Mouse (Mus musculus): ENCODE results near the gene Cs.
A peak's percentile ranks its signal among the peaks of the same experiment; 100 is the strongest.
"Not testable (repeated sequence)": the region's sequence is repeated elsewhere in the genome, so short reads cannot be mapped to it uniquely, and the experiment has no call there.

Gene Cs

GRCm38 (mm10) chr10:128337306-128338181 is at the start of gene Cs:
Gene Cs, plus strand, starts transcription at chr10:128337734.
- DNase-seq (ENCODE audit: low spot score) = peak; percentile 99

DNA sequence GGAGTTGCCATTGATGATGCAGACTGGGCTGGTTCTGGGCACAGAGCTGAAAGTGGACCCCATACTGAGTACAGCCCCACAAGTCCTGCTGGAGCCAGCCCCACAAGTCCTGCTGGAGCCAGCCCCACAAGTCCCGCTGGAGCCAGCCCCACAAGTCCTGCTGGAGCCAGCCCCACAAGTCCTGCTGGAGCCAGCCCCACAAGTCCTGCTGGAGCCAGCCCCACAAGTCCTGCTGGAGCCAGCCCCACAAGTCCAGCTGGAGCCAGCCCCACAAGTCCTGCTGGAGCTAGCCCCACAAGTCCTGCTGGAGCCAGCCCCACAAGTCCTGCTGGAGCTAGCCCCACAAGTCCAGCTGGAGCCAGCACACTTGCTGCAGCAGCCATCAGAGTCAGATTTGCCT is 46.9 kb upstream of the Cs start:
- not testable (repeated sequence) for DNase-seq (ENCODE audit: low spot score)

GRCm38 (mm10) chr10:128296370-128297090 is 41.0 kb upstream of the Cs start:
- no peak for DNase-seq (ENCODE audit: low spot score)

- DNase-seq (ENCODE audit: low spot score) = no peak
Observed at GRCm38 (mm10) chr10:128297221-128297620, 40.3 kb upstream of the Cs start.

DNA sequence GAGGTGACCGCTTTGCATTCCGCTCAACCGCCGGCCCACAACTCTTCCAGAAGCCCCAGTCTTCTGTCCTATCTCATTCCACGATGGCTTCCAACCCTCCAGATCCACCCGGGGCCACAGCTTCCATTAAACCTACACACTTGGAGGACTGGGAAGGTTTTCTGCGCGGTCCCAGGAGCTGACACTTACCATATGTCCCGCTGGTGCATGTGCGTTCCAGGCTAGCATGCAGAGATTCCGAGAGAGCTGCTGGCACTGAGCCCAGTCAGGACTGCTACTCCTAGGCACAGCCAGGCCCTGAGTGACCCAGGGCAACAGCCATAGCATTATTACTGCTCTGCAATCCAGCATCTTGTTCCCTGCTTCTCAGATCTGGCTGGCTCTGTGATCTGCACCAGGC is 39.9 kb upstream of the Cs start:
- DNase-seq (ENCODE audit: low spot score) = no peak

GRCm38 (mm10) chr10:128298243-128298642 is 39.3 kb upstream of the Cs start:
- DNase-seq (ENCODE audit: low spot score) = no peak

DNA sequence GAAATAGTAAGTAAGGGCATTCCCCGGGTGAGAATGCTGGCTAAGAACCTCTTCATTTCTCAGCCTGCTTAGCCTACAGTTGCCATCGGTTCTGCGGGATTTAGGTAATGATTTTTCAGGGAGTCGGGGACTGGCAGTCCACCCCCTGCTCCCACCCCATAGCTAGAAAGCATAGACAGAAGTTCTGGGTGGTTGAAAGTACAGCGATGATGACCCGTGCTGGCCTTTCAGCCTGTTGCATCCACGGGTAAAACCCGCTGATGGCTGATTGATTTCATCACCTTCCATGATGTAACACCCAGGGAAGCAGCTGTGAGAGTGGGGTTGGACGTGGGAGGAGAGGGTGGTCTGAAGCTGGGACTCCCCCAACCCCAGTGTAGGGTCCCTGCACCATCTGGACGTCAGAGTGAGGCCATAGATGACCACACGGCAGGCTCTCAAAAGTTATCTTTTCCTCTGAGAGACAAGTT is 38.8 kb upstream of the Cs start, which contains the start of gene Il23a:
Il23a (minus strand) TSS at position 51 of the 470 bp plus-strand sequence.
- no peak for DNase-seq (ENCODE audit: low spot score)

DNA sequence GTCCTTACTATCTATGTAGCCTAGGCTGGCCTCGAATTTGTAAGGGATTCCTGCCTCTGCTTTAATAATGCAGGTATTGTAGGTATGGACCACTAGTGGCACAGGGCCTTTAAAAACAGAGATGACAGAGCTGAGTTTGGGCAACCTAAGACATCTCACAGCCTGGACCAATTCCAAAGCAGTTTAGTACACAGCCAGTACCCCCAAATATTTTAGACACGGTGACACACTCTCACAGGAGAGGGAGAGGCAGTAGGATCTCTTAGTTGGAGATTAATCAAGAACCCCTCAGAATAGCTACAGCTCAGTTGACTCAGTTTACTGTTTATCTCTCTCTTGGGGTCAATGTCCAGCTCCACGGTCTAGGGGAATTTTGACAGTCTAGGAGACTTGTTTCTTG is 35.2 kb upstream of the Cs start:
- DNase-seq (ENCODE audit: low spot score) = peak; percentile 12

DNA sequence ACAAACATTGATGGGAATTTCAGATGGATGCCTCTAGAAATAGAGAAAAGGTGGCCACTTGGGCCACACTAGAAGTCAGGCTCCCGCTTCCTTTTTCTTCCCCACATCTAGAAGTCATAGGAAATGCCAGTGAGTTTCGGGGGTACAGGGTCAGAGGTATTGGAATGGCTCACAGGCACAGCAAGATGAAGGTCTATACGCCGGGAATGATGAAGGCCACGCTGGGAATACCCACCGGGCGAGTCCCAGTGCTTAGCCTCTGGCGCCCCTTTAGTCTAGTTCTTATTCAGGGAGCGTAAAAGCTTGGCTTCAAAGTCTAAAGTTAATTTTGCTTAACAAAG is 34.8 kb upstream of the Cs start:
- DNase-seq (ENCODE audit: low spot score) = no peak

DNA sequence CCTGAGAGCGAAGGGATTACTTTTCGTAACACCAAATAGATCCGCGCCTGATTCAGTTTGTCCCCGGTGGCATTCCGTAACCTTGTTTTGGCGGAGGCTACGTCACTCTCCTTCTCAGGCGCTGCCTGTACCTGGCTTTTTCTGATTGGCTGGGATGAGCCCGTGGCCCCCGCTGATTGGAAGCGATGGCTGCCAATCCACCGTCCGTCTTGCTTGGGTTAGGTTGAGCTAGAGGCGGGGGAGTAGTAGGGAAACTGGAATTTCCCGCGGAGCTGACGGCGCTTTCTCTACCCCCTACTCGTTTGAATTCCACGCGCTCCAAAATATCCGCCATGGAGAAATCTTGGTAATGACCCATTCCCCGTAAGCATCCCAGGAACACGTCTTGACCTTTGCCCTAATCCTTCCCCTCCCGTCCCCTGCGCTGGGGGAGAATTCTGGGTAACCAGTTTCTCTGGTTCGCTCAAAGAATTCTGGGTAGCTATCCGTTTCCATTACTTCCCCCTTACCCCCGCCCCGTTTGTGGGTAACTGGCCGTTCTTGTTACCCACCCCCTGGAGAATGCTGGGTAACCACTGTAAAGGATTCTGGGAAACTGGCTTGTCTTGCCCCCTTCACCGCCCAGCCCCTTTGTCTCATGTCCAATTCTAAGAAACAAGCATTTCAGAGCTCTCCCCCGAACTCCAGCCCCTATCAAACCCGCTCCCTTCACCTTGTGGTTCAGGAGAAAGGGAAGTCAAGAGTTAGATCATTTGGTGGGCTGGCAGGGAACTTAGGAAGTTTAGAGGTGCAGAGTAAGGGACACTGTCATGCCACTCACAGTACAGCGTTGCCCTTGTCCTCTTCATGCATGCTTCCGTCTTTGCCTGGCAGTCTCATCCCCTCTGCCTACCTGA is 34.2 kb upstream of the Cs start, which contains the start of gene Pan2:
Pan2 (plus strand) TSS at position 210 of the 896 bp plus-strand sequence.
- DNase-seq (ENCODE audit: low spot score) = peak; percentile 100

DNA sequence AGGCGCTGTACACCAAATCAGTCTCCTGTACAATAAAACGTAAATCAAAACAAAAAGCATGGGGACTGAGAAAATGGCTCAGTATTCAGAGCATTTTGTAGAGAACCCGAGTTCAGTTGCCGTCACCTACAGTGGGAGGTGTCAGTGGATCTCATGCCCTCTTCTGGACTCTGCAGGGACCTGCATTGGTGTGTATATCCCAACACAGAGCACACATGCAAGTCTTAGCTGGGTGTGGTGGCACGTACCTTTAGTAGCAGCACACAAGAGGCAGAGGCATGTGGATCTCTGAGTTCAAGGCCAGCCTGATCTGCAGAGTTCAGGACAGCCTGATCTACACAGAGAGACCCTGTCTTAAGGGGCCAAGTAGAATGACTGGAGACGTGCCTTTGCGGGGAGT is 27.9 kb upstream of the Cs start:
- no peak for DNase-seq (ENCODE audit: low spot score)

DNA sequence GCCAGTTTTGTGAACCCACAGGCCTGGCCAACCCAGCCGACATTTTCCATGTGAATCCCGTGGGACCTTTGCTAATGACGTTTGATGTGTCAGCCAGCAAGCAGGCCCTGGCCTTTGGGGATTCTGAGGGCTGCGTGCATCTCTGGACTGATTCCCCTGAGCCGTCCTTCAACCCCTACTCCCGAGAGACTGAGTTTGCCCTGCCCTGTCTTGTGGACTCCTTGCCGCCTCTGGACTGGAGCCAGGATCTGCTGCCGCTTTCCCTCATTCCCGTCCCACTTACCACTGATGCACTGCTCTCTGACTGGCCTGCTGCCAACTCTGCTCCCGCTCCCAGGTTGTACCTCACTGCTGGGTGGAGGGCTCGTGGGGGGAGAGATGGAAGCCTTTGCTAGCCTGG is 27.4 kb upstream of the Cs start:
- no peak for DNase-seq (ENCODE audit: low spot score)

DNA sequence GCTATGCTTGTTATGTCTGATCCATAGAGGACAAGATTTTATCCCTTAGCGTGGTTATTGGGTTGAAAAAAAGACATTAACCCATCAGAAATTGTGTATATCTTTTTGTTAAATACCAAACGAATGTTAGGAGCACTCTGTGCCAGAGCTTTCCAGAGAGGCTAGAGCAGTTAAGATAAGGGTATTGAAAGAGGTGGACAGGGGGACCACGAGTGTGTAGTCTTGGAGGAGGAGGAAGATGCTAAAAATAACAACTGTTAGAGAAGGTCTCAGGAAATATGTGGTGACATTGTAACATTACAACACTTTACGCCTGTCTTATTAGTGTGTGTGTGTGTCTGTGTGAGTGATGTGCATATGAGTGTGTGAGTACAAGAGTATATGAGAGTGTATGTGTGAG is 26.6 kb upstream of the Cs start:
- no peak for DNase-seq (ENCODE audit: low spot score)

DNA sequence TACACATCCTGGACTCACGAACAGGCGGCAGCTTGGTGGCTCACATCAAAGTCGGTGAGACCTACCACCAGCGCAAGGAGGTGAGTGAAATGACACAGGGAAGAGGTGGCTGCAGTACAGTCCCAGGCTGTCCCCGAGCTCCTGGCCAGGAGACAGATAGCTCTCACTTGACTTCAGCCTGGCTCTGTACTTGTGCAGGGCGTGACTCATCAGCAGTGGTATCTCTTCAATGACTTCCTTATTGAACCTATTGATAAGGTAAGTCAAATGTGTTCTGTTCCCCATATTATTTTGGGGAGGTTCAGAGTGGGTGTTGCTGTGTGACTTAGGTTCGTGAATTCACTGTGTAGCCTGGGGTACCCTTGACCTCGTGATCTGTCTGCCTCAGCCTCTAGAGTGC is 22.0 kb upstream of the Cs start:
- no peak for DNase-seq (ENCODE audit: low spot score)

DNA sequence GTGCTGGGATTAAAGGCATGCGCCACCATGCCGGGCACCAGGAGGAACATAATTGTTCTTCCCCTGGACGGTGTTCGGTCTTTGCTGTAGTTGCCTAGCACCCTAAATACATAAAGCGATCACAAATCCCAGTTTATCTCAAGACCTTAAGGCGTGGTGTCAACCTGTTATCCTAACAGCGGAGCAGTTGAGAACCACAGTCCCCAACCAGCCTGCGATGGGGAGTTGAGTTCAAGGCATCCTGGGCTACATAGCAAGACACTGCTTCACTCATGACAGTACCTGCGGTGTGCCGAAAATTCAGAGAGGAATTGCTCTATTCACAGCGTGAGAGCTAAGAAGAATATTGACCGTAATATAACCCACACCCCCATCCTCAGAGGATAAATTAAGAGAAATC is 15.9 kb upstream of the Cs start:
- DNase-seq (ENCODE audit: low spot score) = peak; percentile 37

GRCm38 (mm10) chr10:128322141-128323108 is 15.1 kb upstream of the Cs start, which contains the start of gene Cnpy2:
Gene Cnpy2, plus strand, starts transcription at chr10:128322459.
- peak; percentile 98 for DNase-seq (ENCODE audit: low spot score)

- DNase-seq (ENCODE audit: low spot score) = no peak
Observed at GRCm38 (mm10) chr10:128323516-128323915, 14.0 kb upstream of the Cs start.

DNA sequence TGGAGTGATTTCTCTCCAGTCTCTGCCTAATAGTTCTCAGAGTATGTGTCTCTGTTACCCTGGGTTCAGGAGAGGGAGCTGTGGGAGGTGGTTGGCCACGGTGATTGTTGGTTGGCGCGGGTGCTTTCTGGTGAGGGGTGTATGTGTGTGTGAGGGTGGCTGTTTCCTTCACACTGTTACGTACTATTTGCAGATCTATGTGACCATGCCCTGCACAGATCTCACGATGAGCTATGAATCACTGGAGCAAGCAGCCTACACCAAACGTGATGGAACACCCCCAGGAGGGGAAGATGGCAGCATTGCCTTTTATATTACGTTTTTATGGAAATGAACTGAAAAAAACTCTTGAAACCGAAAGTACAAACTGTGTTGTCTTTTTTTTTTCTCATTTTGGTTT is 10.7 kb upstream of the Cs start:
- DNase-seq (ENCODE audit: low spot score) = no peak

GRCm38 (mm10) chr10:128327610-128328009 is 9.9 kb upstream of the Cs start:
- no peak for DNase-seq (ENCODE audit: low spot score)

DNA sequence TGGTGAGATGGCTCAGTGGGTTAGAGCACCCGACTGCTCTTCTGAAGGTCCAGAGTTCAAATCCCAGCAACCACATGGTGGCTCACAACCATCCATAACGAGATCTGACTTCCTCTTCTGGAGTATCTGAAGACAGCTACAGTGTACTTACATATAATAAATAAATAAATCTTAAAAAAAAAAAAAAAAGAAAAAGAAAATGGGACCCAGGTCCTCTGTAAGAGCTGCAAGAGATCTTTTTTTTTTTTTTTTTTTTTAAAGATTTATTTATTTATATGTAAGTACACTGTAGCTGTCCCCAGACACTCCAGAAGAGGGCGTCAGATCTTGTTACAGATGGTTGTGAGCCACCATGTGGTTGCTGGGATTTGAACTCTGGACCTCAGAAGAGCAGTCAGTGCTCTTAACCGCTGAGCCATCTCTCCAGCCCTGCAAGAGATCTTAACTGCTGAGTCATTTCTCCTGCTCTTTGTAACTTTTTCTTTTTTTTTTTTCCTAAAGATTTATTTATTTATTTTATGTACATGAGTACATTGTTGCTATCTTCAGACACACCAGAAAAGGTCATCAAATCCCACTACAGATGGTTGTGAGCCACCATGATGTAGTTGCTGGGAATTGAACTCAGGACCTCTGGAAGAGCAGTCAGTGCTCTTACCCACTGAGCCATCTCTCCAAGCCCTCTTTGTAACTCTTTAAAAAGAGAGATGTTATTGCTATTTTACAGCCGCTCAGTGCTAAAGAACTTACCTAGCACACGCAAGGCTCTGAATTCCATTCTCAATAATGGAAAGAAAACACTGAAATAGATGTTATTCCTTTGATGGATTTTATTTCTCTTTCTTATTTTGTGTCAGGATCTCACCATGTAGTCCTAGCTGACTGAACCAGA is 4.9 kb upstream of the Cs start:
- DNase-seq (ENCODE audit: low spot score) = not testable (repeated sequence)
